Mouse (Mus musculus): ENCODE measurements around the gene Mov10l1.

Mov10l1 gene

GRCm38 (mm10) chr15:89007781-89008180, 25.1 kb downstream of the Mov10l1 start:
- no peak for DNase-seq (ENCODE audit: low read depth, low spot score)

DNA sequence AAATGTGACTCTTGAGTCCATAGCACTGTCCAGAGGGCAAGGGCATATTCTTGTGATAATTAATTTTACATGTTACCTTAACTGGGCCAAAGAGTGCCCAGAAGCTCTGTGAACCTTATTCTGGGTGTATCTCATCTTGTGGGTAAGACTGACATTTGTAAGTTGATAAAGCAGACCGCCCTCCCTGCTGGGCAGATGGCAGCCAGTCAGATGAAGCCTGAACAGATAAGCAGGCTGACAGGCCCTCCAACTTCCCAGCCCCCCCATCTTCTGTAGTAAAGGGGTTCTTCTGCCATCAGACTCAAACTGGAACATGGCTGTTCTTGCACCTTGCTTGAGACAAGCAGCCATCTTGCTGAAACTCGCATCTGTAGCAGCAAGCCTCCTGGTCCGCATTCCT, 34.0 kb downstream of the Mov10l1 start:
- no peak for DNase-seq (ENCODE audit: low read depth, low spot score)

- DNase-seq (ENCODE audit: low read depth, low spot score) = no peak
Measured at GRCm38 (mm10) chr15:89020085-89020484, 37.4 kb downstream of the Mov10l1 start.

GRCm38 (mm10) chr15:89020492-89020891, 37.8 kb downstream of the Mov10l1 start:
- DNase-seq (ENCODE audit: low read depth, low spot score) = no peak

- peak; percentile 64 for DNase-seq (ENCODE audit: low read depth, low spot score)
Measured at GRCm38 (mm10) chr15:89044381-89044780, 61.7 kb downstream of the Mov10l1 start.

DNA sequence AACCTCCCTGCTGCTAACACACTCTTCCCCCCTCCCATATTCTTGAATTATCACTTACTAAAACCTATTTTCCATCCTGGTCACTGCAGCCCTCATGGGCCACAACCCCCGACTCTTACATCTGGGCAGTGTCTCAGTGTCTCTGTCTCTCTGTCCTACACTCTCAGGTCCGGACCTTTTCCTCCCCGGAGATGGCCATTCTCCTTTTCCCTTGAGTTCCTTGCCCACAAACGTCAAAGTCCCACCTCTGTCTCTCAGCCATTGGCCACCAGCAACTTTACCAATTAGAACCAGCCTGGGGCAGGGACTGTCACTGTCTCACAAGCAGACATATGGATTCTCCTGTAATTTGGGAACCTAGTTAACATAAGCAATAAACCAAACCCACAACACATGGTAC, 63.6 kb downstream of the Mov10l1 start:
- no peak for DNase-seq (ENCODE audit: low read depth, low spot score)

DNA sequence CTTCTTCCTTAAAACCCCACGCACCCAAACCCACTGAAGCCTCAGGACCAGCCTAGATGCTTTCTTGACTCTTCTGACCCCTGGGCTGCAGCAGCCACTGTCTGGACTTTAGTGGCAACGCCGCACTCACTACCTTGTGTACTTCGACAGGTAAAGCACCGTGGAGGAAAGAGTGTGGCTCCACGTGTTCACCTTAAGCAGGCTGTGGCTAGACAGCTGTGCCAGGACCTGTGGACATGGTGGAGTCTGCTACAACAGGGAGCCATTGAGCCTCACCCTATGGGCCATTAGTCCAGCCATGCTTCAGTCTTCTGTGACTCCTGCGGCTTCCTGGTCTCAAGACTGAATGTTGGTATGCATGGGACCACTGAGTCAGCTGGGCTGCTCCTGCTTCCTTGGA, 72.0 kb downstream of the Mov10l1 start:
- no peak for DNase-seq (ENCODE audit: low read depth, low spot score)

DNA sequence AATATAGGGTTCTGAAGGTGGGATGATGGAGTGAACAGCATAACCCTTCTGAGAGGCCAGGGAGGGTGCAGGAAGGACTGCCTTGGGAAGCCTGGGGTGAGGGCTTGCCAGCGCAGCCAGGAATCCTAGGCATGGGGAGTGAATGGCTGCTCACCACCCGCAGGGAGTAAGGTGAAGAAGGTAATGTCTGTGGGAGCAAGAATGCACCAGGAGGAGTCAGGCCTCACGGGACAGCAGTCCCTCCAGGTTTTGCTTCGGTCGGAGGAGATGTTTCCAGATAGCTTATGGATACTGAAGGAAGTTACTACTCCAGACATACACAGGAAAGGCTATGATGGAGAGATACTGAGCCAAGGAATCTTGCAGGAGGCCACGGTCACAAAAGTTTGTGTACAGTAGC, 76.0 kb downstream of the Mov10l1 start:
- peak; percentile 20 for DNase-seq (ENCODE audit: low read depth, low spot score)

- DNase-seq (ENCODE audit: low read depth, low spot score) = peak; percentile 55
Measured at GRCm38 (mm10) chr15:89059161-89059931, 76.6 kb downstream of the Mov10l1 start, which contains the start of gene Panx2. Gene Panx2 (plus strand): TSS chr15:89059734.

DNA sequence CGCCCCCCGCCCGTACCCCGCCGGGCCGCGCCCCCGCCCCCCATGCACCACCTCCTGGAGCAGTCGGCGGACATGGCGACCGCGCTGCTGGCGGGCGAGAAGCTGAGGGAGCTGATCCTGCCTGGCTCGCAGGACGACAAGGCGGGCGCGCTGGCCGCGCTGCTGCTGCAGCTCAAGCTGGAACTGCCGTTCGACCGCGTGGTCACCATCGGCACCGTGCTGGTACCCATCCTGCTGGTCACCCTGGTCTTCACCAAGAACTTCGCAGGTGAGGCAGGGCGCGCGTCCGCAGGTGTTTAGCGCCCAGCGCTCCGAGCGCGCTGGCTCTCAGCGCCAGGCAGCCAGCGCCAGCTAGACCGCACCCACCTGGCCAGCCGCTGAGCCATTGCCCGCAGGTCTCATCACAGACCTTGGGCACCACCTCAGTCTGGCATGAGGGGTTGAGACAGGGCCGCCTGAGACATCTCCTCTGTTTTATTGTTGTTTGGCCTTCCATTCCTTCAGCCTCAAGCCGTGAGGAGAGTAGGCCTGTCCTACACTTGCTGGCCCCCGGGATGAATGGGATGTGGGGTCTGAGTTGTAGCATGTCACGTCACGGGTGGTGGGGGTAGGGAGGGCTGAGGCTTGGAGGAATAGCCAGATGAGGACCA, 77.4 kb downstream of the Mov10l1 start:
- DNase-seq (ENCODE audit: low read depth, low spot score) = peak; percentile 56

- DNase-seq (ENCODE audit: low read depth, low spot score) = no peak
Measured at GRCm38 (mm10) chr15:89060811-89061460, 78.2 kb downstream of the Mov10l1 start.

DNA sequence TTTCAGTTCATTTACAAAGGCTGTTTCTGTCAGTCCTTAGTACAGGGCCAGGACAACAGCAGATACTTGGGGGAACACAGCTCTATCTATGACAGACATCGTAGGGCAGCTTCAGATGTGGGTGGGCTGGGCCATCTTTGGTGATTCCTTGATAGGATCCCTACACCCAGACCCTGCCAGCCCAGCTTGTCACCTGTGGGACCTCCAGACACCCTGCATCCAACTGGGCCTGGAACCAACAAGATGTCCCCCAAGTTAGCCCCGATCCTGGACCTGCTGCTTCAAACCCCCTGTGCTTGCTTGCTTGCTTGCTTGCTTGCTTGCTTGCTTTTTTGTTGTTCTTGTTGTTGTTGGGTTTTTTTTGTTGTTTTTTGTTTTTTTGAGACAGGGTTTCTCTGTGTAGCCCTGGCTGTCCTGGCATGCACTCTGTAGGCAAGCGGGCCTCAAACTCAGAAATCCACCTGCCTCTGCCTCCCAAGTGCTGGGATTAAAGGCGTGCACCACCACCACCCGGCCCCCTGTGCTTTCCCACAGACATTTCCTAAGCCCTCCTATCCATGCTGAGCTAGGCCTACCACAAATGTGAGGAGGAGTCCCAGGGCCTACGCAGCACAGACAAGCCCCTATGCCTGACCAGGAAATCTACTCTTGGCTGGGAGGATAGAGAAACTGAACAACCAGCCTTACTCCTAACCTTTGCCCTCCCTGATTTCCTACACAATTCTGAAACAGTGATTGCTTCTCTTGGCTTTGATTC, 79.2 kb downstream of the Mov10l1 start:
- no peak for DNase-seq (ENCODE audit: low read depth, low spot score)

DNA sequence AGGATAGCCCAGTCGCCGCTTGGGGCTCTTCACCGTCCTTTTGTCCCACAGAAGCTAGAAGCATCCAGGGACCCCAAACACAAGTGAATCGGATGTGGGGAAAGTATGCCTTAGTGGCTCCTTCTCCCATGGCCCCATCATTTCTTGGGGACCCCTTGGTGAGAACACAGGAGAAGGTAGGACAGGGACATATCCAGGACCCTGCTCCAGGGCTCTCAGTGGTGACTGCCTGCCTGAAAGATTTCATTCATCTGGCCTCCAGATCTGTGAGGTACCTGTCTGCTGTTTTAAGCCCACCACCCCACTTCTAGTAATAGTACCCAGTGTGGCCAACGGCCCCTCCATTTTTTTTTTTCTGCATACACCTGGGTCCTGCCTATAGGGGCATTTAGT, 79.8 kb downstream of the Mov10l1 start:
- DNase-seq (ENCODE audit: low read depth, low spot score) = no peak

- DNase-seq (ENCODE audit: low read depth, low spot score) = no peak
Measured at GRCm38 (mm10) chr15:89063001-89063400, 80.3 kb downstream of the Mov10l1 start.

DNA sequence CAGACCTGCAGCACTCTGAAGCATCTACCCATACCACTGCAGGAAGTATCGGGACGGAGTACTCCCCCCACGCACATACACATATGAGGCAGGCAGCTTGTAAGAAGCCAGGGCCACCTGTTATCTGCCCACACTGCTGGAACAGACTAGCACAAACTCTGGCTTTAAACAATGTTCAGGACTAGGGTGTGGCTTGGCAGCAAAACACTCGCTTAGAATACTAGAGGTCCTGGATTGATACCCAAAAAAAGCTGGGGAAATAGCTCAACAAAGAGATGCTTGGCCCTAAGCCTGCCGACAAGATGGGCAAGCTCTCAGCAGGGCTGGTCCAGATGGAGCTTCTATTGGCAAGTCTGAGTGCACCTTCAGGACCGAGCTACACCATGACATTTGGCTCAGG, 80.8 kb downstream of the Mov10l1 start:
- no peak for DNase-seq (ENCODE audit: low read depth, low spot score)

DNA sequence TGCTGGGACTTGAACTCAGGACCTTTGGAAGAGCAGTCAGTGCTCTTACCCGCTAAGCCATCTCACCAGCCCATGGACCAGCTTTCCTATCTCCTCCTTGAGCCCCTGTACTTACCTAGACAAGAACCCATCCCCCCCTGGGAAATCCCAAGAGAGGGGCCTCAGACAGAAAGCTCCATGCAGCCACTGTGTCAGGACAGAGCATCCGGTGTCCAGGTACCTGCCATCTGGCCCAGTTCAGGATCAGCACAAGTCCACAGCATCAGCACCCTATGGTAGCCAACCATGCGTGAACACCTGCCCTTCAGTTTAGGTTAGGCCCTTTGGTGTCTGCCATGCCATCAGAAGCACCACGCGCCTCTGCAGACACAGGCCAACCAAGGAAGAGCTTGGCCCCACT, 82.2 kb downstream of the Mov10l1 start:
- DNase-seq (ENCODE audit: low read depth, low spot score) = no peak

DNA sequence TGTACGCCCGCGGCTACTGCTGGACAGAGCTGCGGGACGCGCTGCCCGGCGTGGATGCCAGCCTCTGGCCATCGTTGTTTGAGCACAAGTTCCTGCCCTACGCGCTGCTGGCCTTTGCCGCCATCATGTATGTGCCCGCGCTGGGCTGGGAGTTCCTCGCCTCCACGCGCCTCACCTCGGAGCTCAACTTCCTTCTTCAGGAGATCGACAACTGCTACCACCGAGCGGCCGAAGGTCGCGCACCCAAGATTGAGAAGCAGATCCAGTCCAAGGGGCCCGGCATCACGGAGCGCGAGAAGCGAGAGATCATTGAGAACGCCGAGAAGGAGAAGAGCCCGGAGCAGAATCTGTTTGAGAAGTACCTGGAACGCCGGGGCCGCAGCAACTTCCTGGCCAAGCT, 84.9 kb downstream of the Mov10l1 start:
- DNase-seq (ENCODE audit: low read depth, low spot score) = peak; percentile 45

DNA sequence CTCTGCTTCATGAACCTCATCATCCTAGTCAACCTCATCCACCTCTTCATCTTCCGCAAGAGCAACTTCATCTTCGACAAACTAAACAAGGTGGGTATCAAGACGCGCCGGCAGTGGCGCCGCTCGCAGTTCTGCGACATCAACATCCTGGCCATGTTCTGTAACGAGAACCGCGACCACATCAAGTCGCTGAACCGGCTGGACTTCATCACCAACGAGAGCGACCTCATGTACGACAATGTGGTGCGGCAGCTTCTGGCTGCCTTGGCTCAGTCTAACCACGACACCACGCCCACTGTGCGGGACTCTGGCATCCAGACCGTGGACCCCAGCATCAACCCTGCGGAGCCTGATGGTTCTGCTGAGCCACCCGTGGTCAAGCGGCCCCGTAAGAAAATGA, 85.5 kb downstream of the Mov10l1 start:
- peak; percentile 54 for DNase-seq (ENCODE audit: low read depth, low spot score)

GRCm38 (mm10) chr15:89069336-89069840, 86.7 kb downstream of the Mov10l1 start:
- no peak for DNase-seq (ENCODE audit: low read depth, low spot score)

- peak; percentile 25 for DNase-seq (ENCODE audit: low read depth, low spot score)
Measured at GRCm38 (mm10) chr15:89070606-89071005, 87.9 kb downstream of the Mov10l1 start.

DNA sequence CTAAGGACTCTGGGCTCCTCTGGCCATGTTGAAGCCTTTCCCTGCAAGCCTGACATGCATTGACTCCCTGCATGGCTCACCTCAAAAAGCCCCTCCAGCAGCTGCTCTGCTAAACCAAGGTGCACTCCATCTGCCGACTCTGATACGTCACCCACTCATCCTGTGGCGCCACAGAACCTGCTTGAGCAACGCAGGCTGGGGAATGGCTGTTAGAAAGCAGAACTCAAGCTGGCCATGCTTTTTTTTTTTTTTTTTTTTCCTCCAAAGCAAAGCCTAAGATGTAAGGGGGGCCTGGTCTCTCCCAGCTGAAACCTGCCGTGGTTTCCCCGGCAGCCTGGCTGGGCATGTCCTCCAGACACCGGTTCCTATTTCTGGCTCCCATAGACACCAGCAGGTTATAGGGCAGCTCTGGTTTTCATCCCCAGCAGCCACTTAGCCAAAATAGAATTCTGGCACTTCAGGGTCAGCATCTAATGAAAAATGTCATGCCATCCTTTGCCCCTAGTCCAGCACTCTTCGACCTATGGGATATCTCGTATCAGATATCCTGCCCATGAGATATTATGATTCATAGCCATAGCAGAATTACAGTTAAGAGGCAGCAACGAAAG, 91.4 kb downstream of the Mov10l1 start:
- no peak for DNase-seq (ENCODE audit: low read depth, low spot score)

Data from ZHBTc4 (cell line).